ENCODE assay signal across 9 mouse cellular contexts in the genomic region with DNA sequence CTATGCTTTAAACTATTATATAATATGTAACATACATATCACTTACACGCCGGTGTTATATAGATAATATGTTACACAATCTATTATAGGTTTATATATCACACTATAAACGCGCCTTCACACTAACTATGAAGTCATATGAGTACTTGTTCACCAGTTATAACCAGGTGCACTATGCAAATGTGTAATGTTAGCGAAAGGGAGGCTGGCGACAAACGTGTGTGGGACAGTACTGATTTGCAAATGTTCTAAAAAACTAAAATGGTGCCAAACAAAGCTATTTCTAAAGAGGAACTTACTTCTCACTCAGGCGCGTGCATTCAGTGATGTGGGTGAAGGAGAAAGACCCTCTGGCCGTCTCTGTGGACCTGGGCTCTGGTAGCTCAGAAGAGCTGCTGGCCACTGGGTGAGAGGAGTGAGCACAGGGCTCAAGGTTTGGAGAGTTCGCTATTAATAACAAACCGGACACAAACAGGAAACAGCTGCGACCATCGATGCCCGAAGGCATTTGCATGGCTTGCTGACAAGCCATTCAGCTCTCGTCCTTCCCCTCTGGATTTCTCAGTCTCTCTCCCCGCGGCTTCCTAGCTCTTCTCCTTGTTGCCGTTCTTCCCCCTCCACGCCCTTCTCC. TPM values are rescaled to one million over a fixed set of nuclear protein-coding genes. Genes with fewer than 3 reads are reported as not detected.
DNase-seq lines count a peak whose midpoint lies in the region; ATAC-seq and TF ChIP-seq lines count a peak whose summit lies in the region.
"Had no signal": no experiment of that assay in that cellular context is flagged by ENCODE, and none has a peak within 500 bp of the region (broad histone marks: within the 10 kb centered on the region; RNA-seq: fewer than 3 reads in every experiment).

No protein-coding gene starts in this region.

- no peak overlapping the region for H3K27ac ChIP-seq in heart, embryonic 11.5 days (ENCODE audit: low read depth, low read length)
- H3K27ac ChIP-seq in forebrain, embryonic 16.5 days (ENCODE audit: low read length) = no peak overlapping the region
- H3K27ac ChIP-seq: limb, embryonic 13.5 days had no signal

- no peak overlapping the region for H3K9ac ChIP-seq in heart, embryonic 11.5 days (ENCODE audit: low read depth, low read length)
- no peak overlapping the region for H3K9ac ChIP-seq in forebrain, embryonic 16.5 days (replicated peaks; ENCODE audit: low read depth, low read length)
- H3K9ac ChIP-seq: limb, embryonic 13.5 days had no signal

- no peak for ATAC-seq in heart, embryonic 11.5 days (replicated peaks; ENCODE audit: insufficient number of reproducible peaks, low FRiP score, low TSS enrichment)
- ATAC-seq in Patski = peak; percentile 26
- ATAC-seq in megakaryocyte, adult 5-6 weeks (ENCODE audit: poor library complexity, severe bottlenecking) = peak; percentile 22; the same call in 1 of the 2 replicates
- no peak for ATAC-seq in forebrain, embryonic 16.5 days

- CTCF ChIA-PET in Patski (lab: Charles Lee) = interaction anchor here (0.7 to 1.8 kb wide), 3 partner anchors 11 to 192 kb away, joined by 4 to 5 read pairs (median 4); no protein-coding TSS in a partner anchor

- DNase-seq in heart, adult 11 months = peak; percentile 97
- no peak for DNase-seq in Patski (ENCODE audit: low read depth, low spot score)
- peak; percentile 46 to 57 for DNase-seq in kidney, postnatal 25 days
- no peak for DNase-seq in right cerebral cortex, postnatal 14 days
- no peak for DNase-seq in left cerebral cortex, adult 8-10 months (ENCODE audit: low spot score in 2 of 2)

- POLR2A ChIA-PET in Patski (lab: Charles Lee) = no interaction called here

- WGBS in heart, embryonic 11.5 days (ENCODE audit: insufficient replicate concordance) = 71% methylated on average over 20 of the region's 20 CpGs
- WGBS in forebrain, embryonic 16.5 days = 86% methylated on average over 20 of the region's 20 CpGs

- H3K4me3 ChIP-seq in heart, embryonic 11.5 days (ENCODE audit: low read depth, low read length) = no peak overlapping the region
- H3K4me3 ChIP-seq in forebrain, embryonic 16.5 days (replicated peaks; ENCODE audit: low read length) = no peak overlapping the region
- H3K4me3 ChIP-seq: limb, embryonic 13.5 days had no signal

- in situ Hi-C loops in Patski (cut with MboI; ENCODE audit: low pct_unique_long_range_greater_than_20kb) = no loop called here

- H3K36me3 ChIP-seq in heart, embryonic 11.5 days (ENCODE audit: control insufficient read depth, insufficient read depth, low read length) = no peaks in the 10 kb centered on the region
- no peaks in the 10 kb centered on the region for H3K36me3 ChIP-seq in forebrain, embryonic 16.5 days (ENCODE audit: control insufficient read depth, insufficient read depth)
- H3K36me3 ChIP-seq: limb, embryonic 13.5 days had no signal

- H3K9me3 ChIP-seq in heart, embryonic 11.5 days (replicated peaks; ENCODE audit: control insufficient read depth, low read length) = no peaks in the 10 kb centered on the region
- H3K9me3 ChIP-seq in forebrain, embryonic 16.5 days (ENCODE audit: control insufficient read depth, low read length) = no peaks in the 10 kb centered on the region
- H3K9me3 ChIP-seq: limb, embryonic 13.5 days had no signal

- no peak overlapping the region for H3K4me2 ChIP-seq in heart, embryonic 11.5 days
- no peak overlapping the region for H3K4me2 ChIP-seq in forebrain, embryonic 16.5 days (ENCODE audit: low read length)
- H3K4me2 ChIP-seq: limb, embryonic 13.5 days had no signal

- H3K4me1 ChIP-seq in heart, embryonic 11.5 days (ENCODE audit: control insufficient read depth, insufficient read depth, low read length) = no peaks in the 10 kb centered on the region
- H3K4me1 ChIP-seq in forebrain, embryonic 16.5 days (replicated peaks; ENCODE audit: control insufficient read depth, insufficient read depth, low read length) = no peaks in the 10 kb centered on the region

- TF ChIP-seq CTCF in Patski (IDR thresholded peaks at IDR 0.05) = no peak

- H3K27me3 ChIP-seq in heart, embryonic 11.5 days (ENCODE audit: control insufficient read depth, insufficient read depth, low read length) = no peaks in the 10 kb centered on the region
- H3K27me3 ChIP-seq in Patski = no peaks in the 10 kb centered on the region
- H3K27me3 ChIP-seq in forebrain, embryonic 16.5 days (replicated peaks; ENCODE audit: control insufficient read depth, insufficient read depth, low read length) = no peaks in the 10 kb centered on the region
- H3K27me3 ChIP-seq: limb, embryonic 13.5 days had no signal

RNA-seq across cellular contexts. Expression of gene Scaf11, which starts 13.8 kb away (rescaled TPM):
- polyA plus RNA-seq in heart, embryonic 11.5 days (2014; fragmentation: Nextera tagmentation; extraction: Ambion mirVana) = 77.3 and 79.4 TPM in 2 replicates
- 87.4 TPM for polyA plus RNA-seq in Patski (2021)
- total RNA-seq in megakaryocyte, adult 5-6 weeks (2015) = 81.0 and 82.3 TPM in 2 replicates
- total RNA-seq in megakaryocyte, adult 5-6 weeks (2017) = 96.7 and 113 TPM in 2 replicates
- 53.2 and 57.7 TPM in 2 replicates for polyA plus RNA-seq in forebrain, embryonic 16.5 days (2015; fragmentation: Nextera tagmentation; extraction: Ambion mirVana)
- 10 to 100 TPM; 56.2 to 60.7 (median 57.9) TPM for total RNA-seq in left cerebral cortex, adult 8-10 months (2022)

Comparison
In these comparisons a context has a peak if more than half of its experiments do, and no peak if none do; other contexts are left out.
1. DNase-seq: peak in heart, adult 11 months (single experiment) and kidney, postnatal 25 days (2 of 2); none in Patski (single experiment), right cerebral cortex, postnatal 14 days (single experiment) and left cerebral cortex, adult 8-10 months (0 of 2).
2. ATAC-seq: peak in Patski (single experiment) and megakaryocyte, adult 5-6 weeks (single experiment); none in heart, embryonic 11.5 days (single experiment) and forebrain, embryonic 16.5 days (single experiment).